Mouse (Mus musculus): ENCODE data around the gene Slc44a3. TPM values are rescaled to one million over a fixed set of nuclear protein-coding genes. Genes with fewer than 3 reads are reported as not detected.
A peak's percentile ranks its signal among the peaks of the same experiment; 100 is the strongest.
"Not testable (repeated sequence)": the region's sequence is repeated elsewhere in the genome, so short reads cannot be mapped to it uniquely, and the experiment has no call there.

Slc44a3 gene
- total RNA-seq, 2 experiments from 2014 or later, result not detected

DNA sequence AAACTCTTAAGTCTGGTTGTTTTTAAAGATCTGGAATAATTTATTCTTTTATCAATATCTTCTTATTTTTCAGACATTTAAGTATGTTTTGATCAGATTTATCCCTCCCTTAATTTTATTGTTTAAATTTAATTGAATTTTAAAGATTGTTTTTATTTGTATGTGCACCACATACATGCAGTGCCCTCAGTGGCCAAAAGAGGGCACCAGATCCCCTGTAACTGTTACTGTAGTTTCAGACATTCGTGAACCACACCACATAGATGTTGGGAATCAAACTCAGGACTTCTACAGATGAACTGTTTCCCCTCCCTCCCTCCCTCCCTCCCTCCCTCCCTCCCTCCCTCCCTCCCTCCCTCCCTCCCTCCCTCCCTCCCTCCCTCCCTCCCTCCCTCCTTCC, 18.2 kb upstream of the Slc44a3 start:
- DNase-seq, result no peak

DNA sequence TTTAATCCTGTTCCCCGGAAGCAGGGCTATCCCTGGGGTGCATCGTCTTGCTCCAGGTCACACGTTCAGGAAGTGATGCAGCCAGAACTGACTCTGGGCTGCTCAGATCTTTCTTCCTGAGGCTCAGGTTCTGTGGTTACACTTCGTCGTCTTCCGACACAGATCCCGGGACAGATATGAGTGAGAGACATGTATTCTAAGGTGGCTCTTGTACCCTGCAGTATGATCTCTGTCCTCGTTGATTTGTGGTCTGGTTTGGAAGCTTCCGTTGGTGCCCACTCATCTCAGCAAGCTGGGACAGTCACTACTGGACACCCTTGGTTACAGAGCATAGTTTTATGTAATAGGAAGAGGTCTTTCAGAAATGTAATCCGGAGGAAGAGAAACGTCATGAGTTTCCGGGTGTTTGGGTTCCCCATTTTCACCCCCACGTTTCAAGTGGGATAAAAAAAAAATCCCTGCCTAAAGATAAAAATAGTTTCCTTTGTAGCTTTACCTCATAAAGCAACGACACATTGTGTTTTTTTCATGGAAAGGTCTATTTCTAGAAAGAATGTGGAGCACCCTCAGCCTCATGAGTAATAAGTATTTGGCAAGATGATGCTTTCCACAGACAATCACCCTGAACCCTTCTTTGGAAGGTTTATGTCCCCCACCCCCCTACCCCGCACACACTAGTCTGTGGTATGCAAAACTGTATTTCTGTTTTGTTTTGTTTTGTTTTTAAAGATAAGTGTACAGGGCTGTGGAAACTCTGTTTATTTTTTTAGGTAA, 15.8 kb upstream of the Slc44a3 start:
- no peak for DNase-seq

DNA sequence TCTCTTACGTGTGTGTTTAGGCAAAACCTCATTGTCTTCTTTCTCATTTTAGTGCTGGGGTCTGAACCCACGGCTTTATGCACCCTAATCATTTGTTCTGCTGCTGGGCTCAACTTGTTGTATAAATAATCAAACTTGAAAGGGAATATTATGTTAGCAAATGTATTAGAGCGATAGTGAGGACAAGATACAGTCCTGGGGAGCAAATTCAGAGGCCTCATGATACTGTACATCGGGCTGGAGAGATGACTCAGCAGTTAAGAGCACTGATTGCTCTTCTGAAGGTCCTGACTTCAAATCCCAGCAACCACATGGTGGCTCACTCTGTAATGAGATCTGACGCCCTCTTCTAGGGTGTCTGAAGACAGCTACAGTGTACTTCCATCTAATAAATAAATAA, 8.4 kb upstream of the Slc44a3 start:
- no peak for DNase-seq

DNA sequence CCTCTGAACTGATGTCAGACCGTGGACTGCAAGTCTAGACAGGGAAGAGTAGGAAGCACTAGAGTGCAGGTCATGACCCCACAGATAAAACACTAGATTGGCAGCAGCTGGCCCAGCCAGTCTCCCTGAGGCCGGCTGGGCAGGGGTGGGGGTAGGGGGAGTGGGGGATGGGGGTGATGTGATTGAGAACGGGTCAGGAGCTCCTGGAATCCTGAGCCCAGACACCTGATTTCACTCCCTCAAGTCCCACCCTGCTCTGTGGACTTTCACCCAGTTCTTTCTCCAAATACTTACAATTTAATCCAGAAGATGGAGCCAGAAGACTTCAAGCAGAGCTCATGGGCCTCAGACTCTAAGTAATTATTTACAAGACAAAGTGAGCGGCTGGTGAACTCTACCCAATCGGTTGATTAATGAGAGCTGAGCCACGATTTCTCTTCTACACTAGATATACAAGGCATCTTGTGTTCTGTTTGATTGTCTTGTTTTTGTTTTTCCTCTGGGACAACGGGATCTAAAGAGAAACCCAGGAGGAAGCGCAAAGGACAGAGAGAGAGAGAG, 7.7 kb upstream of the Slc44a3 start:
- no peak for DNase-seq

DNA sequence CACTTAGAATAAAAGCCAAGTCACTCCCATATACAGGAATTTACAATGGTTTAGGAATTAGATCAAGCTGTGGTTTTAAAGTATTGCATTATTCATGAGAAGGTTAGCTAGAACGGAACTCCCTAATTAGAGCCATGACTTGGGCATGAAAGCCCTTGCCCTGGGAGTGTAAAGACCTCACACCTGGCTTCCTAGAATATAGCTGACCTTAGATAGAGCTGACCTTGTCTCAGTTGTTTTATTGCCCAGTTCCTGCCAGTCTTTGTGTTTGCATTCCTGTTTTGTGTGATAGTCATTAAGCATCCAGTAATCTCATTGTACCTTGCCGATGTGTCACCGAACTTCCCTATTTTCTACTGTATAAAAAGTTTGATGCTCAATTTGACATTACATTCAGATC, 6.6 kb upstream of the Slc44a3 start:
- not testable (repeated sequence) for DNase-seq

DNA sequence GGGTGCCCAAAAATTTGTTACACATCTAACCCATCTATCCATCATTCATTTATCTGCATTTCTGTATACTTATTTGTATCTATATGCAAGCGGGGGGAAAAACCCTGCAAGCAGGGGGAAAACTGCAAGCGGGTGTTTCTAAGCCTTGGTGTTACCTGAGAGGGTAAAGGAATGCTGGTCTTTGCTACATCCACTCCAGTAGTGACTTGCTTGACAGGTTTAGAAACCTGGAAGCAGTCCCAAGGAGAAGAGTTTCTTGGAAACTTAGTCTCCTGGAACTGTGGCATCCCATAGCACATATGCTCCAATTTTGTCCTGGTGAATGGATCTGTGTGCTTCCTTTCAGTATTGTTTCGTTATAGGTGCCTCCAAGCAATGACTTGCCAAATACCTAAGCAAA, 5.8 kb upstream of the Slc44a3 start:
- no peak for DNase-seq

DNA sequence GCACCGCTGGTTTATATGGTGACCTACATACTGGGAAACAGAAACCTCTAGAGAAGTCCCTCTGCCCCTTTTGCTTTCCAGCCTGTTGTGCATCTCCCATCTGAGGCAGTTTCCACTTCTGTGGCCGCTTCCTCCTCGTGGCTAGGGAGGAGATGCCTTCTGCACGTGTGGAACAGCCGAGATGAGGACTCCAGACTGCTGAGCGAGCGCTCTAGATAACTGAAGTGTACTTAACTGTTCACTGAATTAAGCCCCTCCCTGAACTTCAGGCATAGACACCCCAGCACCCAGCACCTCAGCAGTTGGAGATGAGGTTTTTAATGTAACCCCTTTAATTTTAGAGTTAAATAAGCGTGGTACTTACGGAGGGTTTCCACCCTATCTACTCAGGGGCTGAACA, 4.6 kb upstream of the Slc44a3 start:
- DNase-seq, result no peak

DNA sequence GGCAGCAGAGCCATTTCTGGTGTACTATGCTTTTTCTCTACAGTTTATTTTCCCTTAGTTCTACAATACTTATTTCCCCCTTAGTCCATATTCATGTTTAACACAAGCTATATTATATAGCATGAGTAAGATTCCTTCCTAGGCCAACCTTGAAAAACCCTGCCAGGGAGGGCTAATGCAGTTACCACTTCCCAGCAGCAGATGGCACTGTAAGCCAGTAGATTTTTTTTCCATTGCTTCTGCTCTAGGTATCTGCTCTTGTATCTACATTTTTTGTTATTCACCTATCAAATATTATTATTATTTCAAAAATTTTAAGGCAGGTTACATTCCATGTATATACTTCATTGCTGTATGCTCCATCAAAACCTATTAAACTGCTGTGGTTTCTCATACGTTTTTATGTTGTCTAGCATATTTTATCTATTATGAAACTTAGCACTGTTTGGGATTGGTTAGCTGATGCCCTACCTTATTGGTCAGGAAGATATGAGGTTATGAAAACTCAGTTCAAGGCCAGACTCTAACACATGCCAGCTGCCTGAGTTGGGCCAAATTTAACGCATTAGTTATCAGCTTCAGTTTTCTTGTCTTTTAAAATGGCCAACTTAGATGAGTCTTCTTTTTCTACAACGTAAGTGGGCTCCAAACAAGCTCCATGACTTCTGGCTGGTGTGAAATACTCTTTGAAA, 3.8 kb upstream of the Slc44a3 start:
- peak in 1 of 2 experiments; percentile 32 for DNase-seq

DNA sequence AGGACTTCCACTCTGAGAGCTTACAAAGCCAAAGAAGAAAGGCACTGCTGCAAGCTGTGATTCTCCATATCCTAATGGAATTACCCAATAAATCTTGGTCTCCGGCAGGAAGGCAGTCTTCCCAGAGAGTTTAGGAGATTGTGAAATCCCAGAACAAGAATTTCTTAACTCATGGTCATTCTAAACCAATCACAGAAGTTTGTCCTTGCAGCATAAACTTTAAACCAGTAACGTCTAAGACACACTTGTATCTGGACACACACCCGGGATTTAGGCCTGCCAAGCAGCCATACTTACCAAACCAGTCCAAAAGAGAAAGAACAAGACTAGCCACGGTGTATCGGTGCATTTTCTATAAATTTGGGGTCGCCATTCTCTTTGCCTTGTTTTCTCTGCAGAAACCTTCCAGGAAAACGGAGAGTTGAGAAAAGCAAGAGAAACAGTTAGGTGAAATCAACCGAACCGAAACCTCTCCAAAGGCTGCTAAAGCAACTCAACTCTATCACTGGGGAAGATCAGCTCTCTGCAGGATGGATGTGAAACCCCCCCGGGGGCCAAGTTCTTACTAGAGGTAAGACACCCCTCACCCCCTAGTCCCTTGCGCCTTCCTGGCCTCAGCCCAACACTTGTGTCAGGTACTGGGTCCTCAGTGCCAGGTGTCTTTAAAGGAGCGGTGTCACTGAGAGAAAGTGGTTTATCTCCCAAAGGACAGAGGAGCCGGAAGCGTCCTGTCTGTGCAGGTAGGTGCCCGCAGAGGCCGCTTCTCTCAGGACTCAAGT, 645 bp downstream of the Slc44a3 start:
- DNase-seq, result no peak

DNA sequence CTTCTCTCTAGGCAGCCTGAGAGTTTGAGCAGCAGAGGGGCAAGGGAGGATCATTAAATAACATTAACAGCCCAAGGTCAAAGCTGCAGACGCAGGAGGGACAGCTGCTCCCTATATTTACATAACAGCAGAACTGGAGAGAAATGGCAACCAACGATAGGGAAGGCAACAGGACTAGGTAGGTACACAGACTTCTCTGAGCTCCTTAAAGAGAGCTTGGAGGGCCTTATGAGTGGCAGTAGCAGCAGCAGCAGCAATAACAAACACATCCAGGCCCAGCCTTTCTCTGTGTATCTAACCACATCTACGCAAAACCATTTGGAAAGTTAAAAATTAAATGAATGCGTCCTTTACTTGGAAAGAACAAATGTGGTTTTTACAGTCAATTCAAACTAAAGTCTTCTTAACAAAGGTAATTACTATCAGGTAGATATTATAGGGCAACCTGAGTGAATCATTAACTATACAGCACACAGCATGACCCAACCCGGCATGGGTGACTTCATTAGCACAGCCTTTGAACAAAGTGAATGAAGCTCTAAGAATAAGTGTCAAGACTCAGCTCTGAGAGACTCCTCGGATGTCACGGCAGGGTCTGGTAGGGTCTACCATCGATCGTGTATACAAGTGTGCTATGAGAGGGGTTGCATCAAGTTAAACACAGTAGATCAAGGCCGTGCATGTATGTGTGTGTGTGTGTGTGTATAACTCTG, 1.5 kb downstream of the Slc44a3 start:
- DNase-seq, result no peak

DNA sequence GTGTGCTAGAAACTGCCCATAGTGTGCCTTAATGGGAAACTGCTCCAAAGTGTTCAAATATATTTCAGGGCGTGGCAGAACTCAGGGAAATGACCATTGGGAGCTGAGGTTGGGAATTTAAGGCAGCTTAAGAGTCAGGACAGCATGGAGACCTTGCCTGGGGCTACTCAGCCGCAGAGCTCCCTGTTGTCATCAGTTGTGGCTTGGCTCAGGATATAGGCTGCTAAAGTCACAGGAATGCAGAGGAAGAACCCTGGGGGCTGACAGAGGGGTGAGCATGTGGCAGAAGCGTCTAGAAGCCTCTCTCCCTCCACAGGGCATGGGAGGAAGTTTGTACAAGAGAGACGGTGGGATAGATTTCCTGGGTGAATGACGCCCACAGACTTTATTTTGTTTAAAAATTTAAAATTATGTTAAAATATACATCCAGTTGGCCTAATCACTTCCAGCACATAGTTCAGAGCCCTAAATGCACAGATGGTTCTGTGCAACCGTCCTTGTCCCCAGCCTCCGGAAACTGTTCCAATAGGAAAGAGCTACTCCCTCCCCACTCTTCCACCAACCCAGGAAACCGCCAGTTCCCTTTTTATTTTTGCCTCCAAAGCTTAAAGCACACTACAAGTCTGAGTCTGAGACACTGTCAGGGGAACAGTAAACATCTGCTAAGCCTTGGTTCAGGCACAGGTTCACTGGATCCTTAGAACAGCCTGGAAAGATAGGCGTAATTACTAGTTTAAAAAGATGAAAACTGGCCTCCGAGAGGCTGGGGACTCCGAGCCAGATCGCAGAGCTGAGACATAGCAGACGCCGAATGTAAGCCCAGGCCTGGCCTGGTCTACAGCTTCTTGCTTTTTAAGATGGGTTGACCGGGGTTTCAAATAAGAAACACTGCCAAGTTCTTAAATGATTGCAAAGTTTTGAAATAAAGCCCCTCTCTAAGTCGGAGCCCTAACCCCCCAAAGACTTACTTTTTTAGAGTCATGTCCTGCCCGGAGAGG, 5.8 kb downstream of the Slc44a3 start:
- no peak for DNase-seq

DNA sequence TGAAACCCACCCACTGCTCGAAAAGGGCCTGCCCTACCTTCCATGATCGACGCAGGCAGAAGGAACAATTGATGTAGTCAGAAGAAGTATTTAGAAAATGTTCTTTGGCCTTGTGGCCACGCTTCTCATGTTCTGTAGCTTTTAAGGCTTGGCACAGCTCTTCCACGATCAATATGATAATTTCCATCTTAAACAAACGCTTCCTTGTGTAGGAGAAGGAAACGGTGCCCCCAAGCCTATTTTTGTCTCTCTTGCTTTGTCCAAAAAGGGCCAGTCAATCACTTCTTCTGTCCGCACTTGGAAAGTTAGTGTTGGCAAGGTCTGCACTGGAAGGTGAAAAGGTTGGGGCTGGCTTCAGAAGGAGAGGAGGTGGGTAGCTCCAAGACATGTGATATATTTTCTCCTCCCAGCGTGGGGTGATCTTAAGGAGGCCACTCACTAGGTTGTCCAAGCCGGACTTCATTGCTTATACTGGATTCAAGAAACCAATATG, 10.5 kb downstream of the Slc44a3 start:
- DNase-seq, result no peak

DNA sequence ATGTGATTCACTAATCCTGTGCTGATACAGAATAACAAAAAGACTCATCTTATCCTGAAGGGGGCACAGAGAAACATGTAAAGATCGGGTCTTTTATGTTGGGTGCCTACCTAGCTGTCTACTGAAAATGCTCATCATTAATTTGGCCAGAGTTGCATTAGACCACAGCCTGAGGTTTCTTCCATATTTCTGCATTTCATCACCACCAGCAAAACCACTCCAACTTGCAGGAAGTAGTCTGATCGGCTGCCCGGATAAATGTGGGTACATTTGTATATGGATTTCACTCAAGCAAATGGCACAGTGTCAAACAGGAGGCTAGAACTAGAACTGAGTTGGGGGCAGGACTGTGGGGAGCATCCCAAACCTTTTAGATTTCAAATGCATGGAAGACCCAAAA, 11.1 kb downstream of the Slc44a3 start:
- DNase-seq, result no peak

DNA sequence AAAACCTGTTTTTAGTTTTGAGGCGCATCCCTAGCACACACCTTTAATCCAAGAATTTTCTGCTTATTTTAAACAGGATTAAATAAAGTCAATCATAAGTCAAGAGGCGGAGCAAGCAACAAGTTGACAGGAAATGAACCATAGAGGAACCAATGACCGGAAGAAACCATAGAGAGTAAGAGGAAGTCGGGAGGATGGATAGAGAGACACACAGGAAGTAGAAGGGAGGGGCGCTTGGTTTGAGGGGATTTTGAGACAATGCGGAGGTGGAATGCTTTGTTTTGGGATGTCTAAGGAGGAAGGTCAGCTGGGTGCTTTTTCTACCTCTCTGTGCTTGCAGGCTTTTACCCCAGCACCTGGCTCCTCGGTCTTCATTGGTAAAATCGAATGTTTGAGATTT, 15.2 kb downstream of the Slc44a3 start:
- no peak for DNase-seq

DNA sequence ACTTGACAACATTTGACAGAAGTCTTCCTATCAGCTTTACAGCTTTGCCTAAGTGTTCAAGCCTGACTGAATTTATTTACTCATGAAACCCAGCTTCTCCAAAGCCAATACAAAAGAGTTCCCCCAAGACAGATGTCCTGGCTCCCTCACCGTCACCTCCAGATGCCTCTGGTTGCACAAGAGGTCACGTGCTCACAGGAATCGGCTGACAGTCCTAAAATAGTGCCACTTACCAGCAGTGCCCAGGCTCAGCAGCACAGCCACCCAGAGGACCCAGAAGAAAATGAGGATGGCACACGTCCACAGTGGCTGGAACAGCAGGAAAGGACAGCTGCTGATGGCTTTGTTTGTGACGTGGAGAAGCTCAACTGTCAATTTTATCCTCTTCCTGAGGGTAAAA, 23.1 kb downstream of the Slc44a3 start:
- no peak for DNase-seq

DNA sequence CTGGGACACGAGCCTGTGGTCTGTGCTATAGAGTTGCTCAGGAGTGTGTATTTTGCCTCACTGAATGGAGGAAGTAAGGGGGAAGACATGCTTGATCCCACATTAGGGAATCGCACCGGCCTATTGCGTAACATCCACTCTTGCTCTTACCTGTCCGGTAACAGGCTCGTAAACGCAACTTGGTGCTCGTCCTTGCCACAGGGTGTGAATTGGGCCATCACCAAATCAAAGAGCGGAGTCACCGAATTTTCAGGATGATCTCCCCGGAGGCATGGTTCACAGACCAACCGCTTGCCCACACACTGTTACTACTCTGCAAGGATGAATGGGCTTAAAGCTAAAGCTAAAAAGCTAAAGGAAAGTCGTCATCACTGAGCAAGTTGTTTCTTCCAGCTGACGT, 24.5 kb downstream of the Slc44a3 start:
- DNase-seq, result no peak

DNA sequence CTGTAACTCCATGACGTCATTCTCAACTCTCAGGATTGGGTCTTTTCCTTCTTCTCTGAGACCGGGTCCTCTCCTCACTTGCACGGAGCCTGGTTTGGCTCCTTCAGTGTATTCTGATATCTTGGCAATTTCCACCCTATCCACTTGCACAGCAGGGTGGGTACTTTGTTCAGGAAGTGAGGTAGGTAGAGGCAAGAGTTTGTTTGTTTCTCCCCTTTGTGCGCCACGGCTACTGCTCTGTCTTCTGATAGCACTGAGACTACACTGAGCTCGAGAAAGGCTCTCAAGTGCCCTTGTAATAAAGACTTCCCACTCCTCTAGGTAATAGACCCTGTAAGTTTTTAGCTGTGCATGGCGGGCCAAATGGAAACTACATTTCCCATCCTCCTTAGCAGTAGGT, 25.4 kb downstream of the Slc44a3 start:
- no peak for DNase-seq

DNA sequence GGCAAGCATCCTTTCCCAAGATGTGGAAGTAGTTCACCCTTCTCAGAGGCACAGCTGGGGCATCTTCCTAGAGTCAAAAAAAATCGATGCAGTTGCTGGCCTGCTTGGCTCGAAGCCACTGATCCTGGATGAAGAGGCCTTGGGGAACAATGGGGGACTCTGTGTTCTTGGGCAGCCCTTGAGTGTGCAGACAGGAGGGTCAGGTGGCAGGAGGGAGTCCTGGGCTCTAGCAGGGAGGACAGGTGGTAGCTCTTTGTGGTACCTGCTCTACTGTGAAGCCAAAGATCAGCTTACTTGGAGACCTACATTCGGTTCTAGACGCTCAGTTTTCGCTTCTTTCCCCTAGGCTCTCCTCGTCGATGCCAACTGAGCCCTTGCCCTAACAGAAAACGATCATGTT, 26.0 kb downstream of the Slc44a3 start:
- no peak for DNase-seq

DNA sequence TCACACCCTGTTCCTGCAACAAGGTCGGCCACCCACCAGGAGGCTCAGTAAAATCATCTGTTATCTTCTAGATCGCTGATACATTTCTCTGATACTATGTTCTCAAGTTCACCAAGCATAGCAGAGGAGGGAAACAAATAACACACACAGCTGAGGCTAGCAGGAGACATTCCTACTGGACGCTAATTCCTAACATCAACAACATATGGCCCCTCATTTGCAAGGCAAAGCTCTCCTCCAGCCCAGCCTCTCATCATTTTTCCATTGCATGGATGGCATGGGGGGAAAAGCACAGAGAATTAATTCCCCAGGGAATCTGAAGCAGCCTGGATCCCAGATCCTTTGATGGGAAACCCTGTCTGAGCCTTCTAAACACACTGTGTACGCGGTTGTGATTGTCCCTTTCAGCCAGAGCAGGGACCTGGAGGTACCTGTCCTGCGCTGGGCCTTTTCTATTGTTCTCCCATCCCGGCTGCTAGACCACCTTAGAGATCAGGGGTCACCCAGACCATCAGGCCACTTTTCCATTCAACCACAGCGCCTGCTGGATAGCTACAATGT, 27.2 kb downstream of the Slc44a3 start:
- DNase-seq, result no peak

DNA sequence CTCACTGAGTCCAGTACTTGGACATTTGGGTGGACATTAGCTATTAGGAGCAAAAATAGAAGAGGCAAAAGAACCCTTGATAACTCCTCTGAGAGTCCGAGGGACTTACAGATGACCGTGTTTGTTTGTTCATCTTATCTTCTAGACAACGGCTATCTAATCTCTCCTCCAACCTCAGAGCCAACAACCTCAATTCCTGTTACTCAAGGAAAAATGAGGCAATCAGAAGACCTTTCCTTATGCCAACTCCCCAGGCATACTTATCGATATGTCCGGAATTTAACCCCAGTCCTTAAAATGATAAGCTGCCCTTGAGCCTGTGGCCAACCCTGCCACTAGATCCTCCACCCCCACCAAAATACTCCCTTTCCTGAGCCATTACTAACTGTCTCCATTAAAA, 31.5 kb downstream of the Slc44a3 start:
- no peak for DNase-seq

DNA sequence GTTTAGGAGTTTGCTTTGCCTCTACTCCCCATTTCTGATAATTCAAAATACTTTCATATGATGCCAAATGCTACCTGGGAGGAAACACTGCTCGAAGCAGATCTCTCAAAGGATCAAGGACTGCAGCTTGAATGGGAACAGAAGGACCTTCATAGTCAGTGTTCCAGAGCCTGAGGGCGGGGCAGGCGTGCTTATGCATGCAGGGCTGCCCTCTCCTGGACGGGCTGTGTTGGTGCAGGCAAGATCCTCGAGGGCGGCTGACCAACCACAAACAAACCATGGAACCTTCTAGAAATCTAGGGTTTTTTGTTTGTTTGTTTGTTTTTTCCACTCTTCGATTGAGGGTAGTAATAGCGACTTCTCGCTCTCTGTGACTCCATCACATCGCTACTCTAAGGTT, 32.0 kb downstream of the Slc44a3 start:
- peak; percentile 51 to 62 for DNase-seq

Data from layer of hippocampus, postnatal 36 days (tissue).